Mouse (Mus musculus) MEL-GATA-1-ER (cell line): ENCODE measurements around the gene Btk.

Experiments
- DNase-seq: peaks from one replicate; pipeline ENCODE4 v3.0.0-alpha.2; 2012; ENCODE audit warnings: low read depth; ENCODE audit errors: extremely low read depth

Gene Btk

DNA sequence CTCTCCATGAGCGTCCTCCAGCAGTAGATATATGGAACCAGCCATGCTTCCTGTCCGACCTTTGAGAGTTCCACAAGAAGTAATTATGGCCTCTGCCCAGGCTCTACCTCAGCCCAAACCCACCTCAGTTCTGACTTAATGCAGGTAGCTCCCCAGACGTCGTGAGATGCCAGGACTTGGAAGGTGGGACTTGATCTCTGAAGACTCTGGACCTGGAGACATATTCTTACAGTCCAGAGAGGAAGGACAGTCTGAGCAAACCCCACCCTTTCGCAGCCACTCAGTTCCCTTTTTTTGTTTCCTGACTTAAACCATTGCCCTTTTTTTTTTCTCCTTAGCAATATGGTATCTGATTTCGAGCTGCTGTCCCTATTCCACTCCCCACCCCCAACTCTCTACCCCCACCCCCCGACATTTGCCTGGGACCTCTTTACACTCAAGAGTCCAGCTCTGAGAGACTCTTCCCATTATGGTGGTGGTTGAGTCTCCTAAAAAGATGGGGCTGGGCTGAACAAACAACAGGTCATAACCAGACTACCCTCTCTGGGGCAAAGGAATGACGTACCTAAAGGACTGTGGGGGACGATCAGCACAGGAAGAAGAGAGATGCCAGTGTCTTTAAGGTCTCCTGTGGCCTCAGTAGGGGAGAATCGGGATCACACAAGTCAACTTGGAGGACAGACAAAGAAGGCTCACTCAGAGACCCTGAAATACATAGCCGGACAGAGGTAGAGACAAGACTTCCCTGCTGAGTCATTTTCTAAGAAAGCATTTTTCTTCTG, at the start of gene Btk:
Gene Btk, minus strand, starts transcription at position 683 of the 782 bp plus-strand sequence.
- DNase-seq = peak; percentile 92

DNA sequence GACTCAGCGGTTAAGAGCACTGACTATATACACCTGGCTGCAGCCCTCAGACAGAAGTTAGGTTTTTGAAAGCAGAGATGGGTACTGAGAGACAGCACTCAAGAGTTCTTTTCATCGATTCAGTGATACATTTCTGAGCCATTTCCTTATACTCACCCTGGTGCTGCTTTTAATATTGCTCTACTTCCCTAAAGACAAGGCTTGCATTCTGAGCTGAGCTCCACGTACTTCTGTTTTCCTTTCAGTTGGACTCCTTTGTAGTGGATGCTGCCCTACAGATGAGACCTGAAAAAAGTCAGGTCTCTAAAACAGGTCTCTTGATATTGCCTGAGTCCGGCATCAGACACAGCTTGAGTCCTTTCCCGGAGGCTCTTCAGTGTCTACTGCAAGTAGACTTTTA, 49.3 kb upstream of the Btk start:
- no peak for DNase-seq

- no peak for DNase-seq
These were observed 44.8 kb upstream of the Btk start for GRCm38 (mm10) chrX:134628200-134628599.

DNA sequence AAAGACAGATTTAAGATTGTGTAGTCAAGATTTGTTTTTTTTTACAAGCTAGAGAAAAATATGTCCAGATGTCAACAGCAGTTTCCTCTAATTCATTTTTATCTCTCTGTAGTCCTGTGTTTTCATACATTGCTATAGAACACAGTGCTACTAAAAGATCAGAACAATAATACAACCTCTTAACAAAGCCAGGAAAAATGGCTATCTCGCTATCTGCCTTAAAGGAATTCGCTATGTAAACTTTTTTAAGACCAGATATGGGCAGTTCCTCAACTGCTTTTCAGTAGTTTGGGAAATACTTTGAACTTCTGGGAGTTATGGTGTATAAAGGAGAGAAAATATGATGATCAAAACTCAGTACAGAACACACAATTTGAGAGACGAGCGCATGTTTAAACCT, 40.0 kb upstream of the Btk start:
- no peak for DNase-seq

GRCm38 (mm10) chrX:134621685-134622084, 38.3 kb upstream of the Btk start:
- DNase-seq = no peak

DNA sequence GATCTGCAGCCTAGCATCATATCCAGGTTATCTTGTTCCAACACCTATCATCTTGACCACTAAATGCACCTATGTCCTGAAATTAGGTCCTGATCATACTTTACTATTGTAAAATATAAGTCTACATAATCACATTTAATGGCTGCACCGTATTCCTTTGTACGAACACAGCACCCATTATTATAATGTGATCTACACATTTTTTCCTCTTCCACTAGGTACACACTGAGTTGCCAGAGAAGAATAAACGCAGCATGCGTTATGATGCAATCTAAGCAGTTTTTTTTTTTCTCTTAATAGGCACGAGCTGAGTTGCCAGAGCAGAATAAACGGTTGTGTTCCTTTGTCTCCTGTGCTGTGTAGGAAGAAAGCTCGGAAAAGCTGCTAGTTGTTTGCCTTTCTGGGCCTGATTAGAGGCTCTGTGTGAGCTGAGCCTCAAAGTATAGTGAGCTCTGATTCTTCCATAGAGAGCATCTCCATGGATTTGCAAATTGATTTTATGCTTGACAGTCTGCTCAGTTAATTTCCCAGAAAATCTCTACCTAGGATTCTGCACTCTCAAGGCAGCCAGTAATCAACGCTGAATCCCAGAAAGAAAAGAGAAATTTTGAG, 37.0 kb upstream of the Btk start:
- no peak for DNase-seq

DNA sequence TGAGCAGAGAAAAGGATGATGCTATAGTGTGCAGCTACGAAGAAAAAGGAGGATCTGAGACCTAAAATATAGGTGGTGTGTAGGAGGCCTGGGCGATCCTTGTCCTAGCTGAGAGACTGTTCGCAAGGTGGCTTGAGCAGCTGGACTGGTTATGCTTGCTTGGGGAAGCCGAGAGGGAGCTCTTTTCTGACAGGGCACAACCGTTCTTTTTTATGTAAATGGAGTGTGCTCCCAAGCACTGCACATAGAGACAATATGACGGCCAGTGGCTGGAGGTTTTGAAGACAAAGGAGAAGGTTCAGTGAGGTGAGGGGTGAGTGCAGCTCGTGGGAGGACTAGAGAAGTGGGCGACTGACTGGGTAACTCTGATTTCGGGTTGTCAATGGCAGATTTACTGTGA, 36.3 kb upstream of the Btk start:
- DNase-seq = no peak

DNA sequence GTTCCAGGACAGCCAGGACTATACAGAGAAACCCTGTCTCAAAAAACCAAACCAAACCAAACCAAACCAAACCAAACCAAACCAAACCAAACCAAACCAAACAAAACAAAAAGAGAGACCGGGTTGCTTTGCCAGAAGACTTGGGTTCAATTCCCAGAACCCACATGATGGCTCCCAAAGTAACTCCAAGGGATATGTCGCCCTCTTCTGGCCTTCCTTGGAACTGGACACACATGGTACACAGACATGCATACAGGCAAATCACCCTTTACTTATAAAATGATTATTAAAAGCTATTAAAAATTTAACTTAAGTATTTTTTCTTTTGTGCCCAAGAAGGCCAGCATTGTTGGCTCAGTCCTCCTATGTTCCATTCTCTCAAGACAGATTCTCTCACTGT, 30.9 kb upstream of the Btk start:
- DNase-seq = no peak

DNA sequence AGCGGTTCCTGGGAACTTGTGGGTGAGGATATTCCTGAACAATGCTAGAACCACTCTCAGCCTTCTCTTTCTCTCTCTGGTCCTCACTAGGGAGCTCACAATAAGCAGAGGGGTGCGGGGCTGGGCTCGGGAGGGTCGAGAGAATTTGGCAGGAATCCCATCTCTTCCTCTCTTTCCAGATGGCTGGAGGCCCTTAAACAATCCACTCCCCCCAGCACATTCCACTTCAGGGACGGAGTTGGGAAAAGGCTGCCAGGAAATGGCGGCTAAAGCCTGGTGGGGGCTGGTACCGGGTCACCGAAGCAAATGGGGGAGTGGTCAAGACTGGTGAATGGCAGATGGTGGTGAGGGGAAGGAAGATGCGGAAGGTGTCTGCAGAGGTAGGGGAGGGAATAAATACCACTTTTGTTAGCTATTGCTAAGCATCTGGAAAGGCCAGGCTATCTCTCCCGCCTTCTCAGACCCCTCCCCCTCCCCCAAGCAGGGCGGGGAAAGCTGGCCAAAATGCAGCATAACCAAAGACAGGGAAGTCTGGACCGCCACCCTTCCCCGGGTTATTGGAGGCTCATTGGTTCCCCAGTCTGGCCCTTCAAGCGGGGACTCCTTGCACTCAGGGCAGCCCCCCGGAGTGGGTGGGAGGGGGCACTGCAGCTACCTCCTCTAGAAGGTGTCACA, 29.1 kb upstream of the Btk start:
- DNase-seq = peak; percentile 86

DNA sequence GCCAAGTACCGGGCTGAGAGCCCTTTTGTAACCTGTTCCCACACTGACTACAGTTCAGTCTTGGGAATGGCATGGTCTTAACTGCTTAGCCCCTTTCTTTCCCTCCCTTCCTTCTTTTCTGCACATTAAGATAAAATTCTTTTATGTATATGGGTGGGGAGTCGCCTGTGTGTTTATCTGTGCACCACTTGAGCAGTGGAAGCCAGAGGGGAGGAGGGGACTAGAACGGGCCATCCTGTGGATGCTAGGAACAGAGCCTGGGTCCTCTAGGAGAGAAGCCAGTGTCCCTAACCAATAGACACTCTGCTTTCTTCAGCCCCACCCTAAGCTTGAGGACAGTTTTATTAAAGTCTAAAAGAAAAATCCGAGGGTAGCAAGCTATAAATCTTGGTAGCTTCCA, 27.6 kb upstream of the Btk start:
- DNase-seq = no peak

DNA sequence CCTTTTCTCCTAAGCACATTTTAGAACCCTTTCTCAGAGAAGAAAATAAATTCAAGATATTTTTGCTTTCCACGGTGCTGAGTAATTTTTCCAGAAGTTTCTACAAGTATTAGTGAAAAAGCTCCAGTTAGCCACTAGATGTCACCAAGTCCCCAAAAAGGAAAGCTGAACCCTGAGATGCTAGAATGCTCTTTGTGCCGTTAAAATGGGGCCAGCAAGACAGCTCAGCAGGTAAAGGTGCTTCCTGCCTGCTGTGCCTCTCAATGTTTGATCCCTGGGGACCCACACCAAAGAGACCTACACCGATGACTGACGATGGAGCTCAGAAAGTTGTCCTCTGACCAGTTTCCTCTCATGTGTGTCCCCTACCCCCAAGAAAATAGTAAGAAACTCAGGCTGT, 26.1 kb upstream of the Btk start:
- DNase-seq = no peak

- DNase-seq = peak; percentile 51
These were observed 18.2 kb upstream of the Btk start for GRCm38 (mm10) chrX:134601380-134602120.

GRCm38 (mm10) chrX:134600659-134601379, 17.4 kb upstream of the Btk start, which contains the start of the genes Gla and Hnrnph2:
Gla (minus strand) TSS chrX:134601125.
Hnrnph2 (plus strand) TSS chrX:134601179.
- peak; percentile 100 for DNase-seq

- DNase-seq = no peak
These were observed 16.7 kb upstream of the Btk start for GRCm38 (mm10) chrX:134599922-134600565.

DNA sequence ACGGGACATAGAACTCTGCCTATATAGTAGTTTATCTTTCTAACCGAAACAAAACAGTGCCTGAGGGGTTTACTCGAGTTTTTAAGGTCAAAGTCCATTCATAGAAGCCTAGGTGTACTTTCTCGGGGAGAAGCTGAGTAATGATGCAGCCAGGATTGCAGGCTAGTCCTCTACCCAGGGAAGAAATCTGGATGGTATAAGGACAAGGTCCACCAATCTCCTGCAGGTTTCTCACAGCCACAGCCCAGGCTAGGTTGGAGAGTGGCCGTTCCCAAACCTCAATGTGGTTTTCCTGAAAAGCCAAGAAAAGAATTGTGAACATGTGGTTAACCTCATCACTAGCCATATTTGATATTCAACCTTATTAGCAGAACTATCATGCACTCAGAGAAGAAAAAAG, 6.5 kb upstream of the Btk start:
- DNase-seq = no peak

GRCm38 (mm10) chrX:134588997-134589396, 5.6 kb upstream of the Btk start:
- no peak for DNase-seq

GRCm38 (mm10) chrX:134588261-134588660, 4.9 kb upstream of the Btk start:
- DNase-seq = no peak

DNA sequence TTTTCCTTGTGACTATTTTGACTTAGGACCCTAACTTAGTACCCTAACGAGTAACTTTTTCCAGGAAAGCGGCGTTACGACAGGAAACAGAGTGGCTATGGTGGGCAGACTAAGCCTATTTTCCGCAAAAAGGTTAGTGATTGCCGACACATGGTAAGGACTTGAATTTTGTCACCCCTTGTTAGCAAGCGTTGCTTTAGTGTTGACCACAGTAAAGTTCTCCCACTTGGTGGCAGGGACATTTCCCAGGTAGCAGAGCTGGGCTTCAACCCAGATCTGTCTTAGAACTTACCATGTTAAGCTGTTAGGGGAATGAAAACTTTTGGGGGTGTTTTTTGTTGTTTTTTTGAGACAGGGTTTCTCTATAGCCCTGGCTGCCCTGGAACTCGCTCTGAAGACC, 3.1 kb upstream of the Btk start:
- DNase-seq = no peak

GRCm38 (mm10) chrX:134585103-134586002, 2.0 kb upstream of the Btk start, which contains the start of gene Rpl36a:
Rpl36a (plus strand) TSS chrX:134585654.
- peak; percentile 99 for DNase-seq
